Mouse (Mus musculus) cerebellum, adult 11-12 months (tissue): ENCODE measurements around the gene Fbxo17.

Experiments
- DNase-seq: peaks from one replicate; pipeline ENCODE4 v3.0.0; 2022

Gene Fbxo17

GRCm38 (mm10) chr7:28769414-28769958 lies 52.9 kb downstream of the Fbxo17 start:
- peak; percentile 17 for DNase-seq

DNA sequence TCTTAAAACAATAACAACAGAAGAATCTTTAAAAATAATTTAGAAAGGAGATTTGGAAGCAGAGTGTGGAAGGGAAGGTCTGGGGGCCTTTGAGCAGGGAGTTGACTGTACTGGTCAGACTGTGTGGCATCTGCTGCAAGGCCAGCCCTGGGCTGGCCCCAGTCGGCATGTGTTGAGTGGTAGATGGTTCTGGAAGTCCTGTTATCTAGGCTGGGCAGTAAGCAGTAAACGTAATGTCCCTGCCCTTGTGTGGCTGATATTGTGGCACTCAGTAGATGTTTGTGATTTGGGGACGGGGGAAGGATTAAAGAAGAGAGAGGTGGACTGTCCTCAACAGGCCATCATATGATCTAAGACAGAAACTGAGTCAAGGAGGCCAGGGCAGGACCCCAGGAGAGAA lies 53.7 kb downstream of the Fbxo17 start:
- no peak for DNase-seq

DNA sequence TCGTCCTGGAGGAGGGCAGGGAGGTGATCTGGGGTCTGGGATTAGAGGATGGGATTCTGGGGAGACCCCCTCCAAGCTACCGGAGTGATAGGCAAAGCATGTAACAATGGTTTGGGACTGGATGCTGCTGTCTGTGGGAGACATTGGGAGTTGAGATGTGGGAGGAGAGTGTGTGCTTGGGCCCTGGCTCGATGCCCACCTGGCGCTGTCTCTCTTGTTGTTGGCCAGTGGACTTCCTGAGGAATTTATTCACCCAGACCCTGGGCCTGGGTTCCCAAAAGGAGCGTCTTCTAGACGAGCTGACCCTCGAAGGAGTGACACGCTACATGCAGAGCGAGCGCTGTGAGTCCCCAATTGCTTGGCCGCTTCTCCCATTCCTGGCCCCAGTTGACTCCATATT lies 55.3 kb downstream of the Fbxo17 start:
- DNase-seq, result peak; percentile 38

DNA sequence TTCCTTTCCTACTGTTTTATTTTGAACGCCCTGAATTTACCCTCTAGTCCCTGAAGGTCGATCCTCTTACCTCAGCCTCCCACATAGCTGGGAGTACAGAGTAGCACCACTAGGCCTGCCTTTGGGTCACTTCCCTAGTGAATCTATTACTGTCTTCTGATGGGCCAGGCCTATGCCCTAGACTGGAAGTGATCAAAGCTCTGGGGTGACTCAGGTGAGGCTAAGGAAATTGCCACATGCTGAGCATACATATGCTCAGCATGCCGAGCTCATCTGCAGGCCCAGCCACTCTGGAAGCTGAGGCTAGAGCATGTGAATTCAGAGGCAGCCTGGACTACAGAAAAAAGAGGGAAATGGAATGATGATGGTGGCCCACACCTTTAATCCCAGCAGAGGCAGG lies 56.6 kb downstream of the Fbxo17 start:
- peak; percentile 44 for DNase-seq

DNA sequence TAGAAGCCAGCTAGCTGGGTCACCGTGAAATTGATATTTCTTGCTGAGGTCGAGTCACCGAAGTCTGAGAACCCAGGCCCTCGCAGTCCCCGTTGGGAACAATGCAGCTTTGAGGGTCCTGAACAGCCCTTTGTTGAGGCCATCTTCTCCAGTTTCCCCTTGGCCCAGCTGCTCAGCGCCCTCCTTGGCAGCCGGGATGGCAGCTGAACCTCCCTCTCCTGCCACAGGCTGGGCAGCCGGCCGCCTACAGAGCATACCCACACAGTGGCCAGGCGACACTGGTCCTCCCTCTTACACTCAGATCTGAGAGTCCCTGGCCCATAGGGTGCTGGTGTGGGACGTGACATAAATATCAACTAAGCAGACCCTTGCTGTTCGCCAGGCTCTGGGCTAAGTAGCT lies 57.6 kb downstream of the Fbxo17 start:
- peak; percentile 26 for DNase-seq

DNA sequence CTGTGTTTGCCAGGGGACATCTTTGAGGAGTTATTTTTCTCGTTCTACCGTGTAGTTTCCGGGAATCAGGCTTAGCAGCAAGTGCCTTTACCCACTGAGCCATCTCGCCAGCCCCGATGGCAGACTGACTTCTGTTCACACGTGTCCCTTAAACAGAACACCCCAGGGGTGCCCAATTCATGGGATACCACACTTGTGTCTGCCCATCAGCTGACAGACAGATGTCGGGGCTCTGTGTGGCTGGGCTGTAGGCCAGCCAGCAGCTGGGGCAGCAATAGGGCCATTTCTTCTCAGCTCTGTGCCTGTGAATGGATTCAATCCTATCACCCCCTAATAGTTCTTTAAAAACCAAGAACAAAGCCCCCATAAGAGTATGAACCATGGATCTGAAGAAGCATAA lies 58.5 kb downstream of the Fbxo17 start:
- DNase-seq, result peak; percentile 15

- DNase-seq, result no peak
Measured at GRCm38 (mm10) chr7:28778825-28779224, 62.2 kb downstream of the Fbxo17 start.

- peak; percentile 86 for DNase-seq
Measured at GRCm38 (mm10) chr7:28780067-28780658, 63.6 kb downstream of the Fbxo17 start.

- DNase-seq, result no peak
Measured at GRCm38 (mm10) chr7:28780857-28781256, 64.3 kb downstream of the Fbxo17 start.

- DNase-seq, result no peak
Measured at GRCm38 (mm10) chr7:28781261-28781663, 64.7 kb downstream of the Fbxo17 start.

DNA sequence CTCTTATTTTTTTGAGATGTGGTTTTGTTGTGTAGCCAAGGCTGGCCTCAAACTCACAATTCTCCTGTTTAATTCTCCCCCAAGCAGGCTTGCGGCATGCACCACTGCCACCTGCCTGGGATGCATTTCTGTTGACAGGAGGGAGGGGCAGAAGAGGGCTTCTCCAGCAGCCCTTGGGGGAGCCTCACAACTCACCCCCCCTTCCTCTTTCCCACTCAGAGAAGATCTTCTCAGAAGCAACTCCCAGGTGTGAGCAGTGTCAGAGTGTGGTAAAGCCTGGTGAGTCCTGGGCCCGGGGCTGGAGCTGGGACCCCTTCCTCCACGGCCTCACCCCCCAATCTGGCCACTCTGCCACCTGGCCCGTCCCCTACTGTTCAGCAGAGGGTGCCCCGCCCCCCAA lies 68.6 kb downstream of the Fbxo17 start:
- DNase-seq, result no peak
